Mouse (Mus musculus) lung, embryonic 15.5 days (tissue): ENCODE measurements at regions not wholly inside any gene's neighbourhood (a gene's known extent, or its start where the extent isn't known, plus 50 kb on each side); places are given as distances from the start of the nearest gene placed in this dataset.

Experiments used
- ATAC-seq: fragments of 200-750 bp; cut with Nextera tagmentation; 2 replicates; pipeline ENCODE4 v1.8.0; 2017; ENCODE audit warnings: moderate number of reproducible peaks, borderline replicate concordance; ENCODE audit not compliant: low FRiP score, low TSS enrichment; ENCODE audit errors: extremely low read depth
- H3K27ac ChIP-seq: fragments of 300-500 bp; sonication (generic); 2 replicates; pipeline ENCODE4 v1.5.1; 2015; ENCODE audit warnings: moderate library complexity, mild to moderate bottlenecking, inconsistent platforms
- H3K27me3 ChIP-seq: fragments of 300-500 bp; sonication (generic); 2 replicates; pipeline ENCODE4 v1.6.1; 2015; ENCODE audit warnings: inconsistent platforms
- H3K36me3 ChIP-seq: fragments of 300-500 bp; sonication (generic); 2 replicates; pipeline ENCODE4 v1.6.1; 2015; ENCODE audit warnings: inconsistent platforms
- H3K4me1 ChIP-seq: fragments of 300-500 bp; sonication (generic); 2 replicates; pipeline ENCODE4 v1.6.1; 2015; ENCODE audit warnings: inconsistent platforms
- H3K4me2 ChIP-seq: fragments of 300-500 bp; sonication (generic); 2 replicates; pipeline ENCODE4 v1.6.1; 2015; ENCODE audit warnings: inconsistent platforms, mild to moderate bottlenecking, moderate library complexity
- H3K4me3 ChIP-seq: fragments of 300-500 bp; sonication (generic); 2 replicates; pipeline ENCODE4 v1.5.1; 2015; ENCODE audit warnings: mild to moderate bottlenecking, inconsistent platforms
- H3K9ac ChIP-seq: fragments of 300-500 bp; sonication (generic); 2 replicates; pipeline ENCODE4 v1.6.1; 2015; ENCODE audit warnings: inconsistent platforms
- H3K9me3 ChIP-seq: fragments of 300-500 bp; sonication (generic); 2 replicates; pipeline ENCODE4 v1.6.1; 2016; ENCODE audit warnings: inconsistent platforms
- WGBS: fragments of 180-500 bp; shearing (Covaris S2); methylation state at CpG from one replicate; pipeline ENCODE4 v1.1.7; 2015; 5-methylcytosine and 5-hydroxymethylcytosine counted together

- WGBS = 2% methylated on average over 23 of the region's 23 CpGs
- peaks cover 26% of the 10 kb centered on the region for H3K4me1 ChIP-seq
- peak overlapping the region; percentile 84 for H3K27ac ChIP-seq
- no peaks in the 10 kb centered on the region for H3K36me3 ChIP-seq
- peak overlapping the region; percentile 34; the same call in 1 of the 2 replicates for H3K9ac ChIP-seq
- no peaks in the 10 kb centered on the region for H3K27me3 ChIP-seq
- H3K4me3 ChIP-seq = peak overlapping the region; percentile 37
- H3K4me2 ChIP-seq = peak overlapping the region; percentile 72
- H3K9me3 ChIP-seq = no peaks in the 10 kb centered on the region
- peak; percentile 63; the same call in 1 of the 2 replicates for ATAC-seq
Observed at GRCm38 (mm10) chr10:43722711-43723614, 144.9 kb downstream of the Cd24a start.

GRCm38 (mm10) chr10:43723615-43723937 is 145.5 kb downstream of the Cd24a start:
- H3K9ac ChIP-seq = peak overlapping the region; percentile 34; the same call in 1 of the 2 replicates
- no peak for ATAC-seq
- H3K27me3 ChIP-seq = no peaks in the 10 kb centered on the region
- H3K4me3 ChIP-seq = peak overlapping the region; percentile 37
- H3K9me3 ChIP-seq = no peaks in the 10 kb centered on the region
- peak overlapping the region; percentile 72 for H3K4me2 ChIP-seq
- peaks cover 24% of the 10 kb centered on the region for H3K4me1 ChIP-seq
- no peaks in the 10 kb centered on the region for H3K36me3 ChIP-seq
- H3K27ac ChIP-seq = peak overlapping the region; percentile 84
- 5% methylated on average over 12 of the region's 12 CpGs for WGBS

GRCm38 (mm10) chr10:43727746-43728145 is 149.7 kb downstream of the Cd24a start:
- no peaks in the 10 kb centered on the region for H3K36me3 ChIP-seq
- no peaks in the 10 kb centered on the region for H3K27me3 ChIP-seq
- ATAC-seq = no peak
- H3K9ac ChIP-seq = no peak overlapping the region
- no peaks in the 10 kb centered on the region for H3K9me3 ChIP-seq
- WGBS = 66% methylated on average over 6 of the region's 6 CpGs
- no peak overlapping the region for H3K4me3 ChIP-seq
- H3K27ac ChIP-seq = no peak overlapping the region
- H3K4me1 ChIP-seq = peaks cover 10% of the 10 kb centered on the region; the same call in 1 of the 2 replicates
- no peak overlapping the region for H3K4me2 ChIP-seq

- H3K9ac ChIP-seq = no peak overlapping the region
- WGBS = 56% methylated on average over 3 of the region's 3 CpGs
- no peak overlapping the region for H3K4me3 ChIP-seq
- H3K9me3 ChIP-seq = no peaks in the 10 kb centered on the region
- no peak for ATAC-seq
- H3K27me3 ChIP-seq = no peaks in the 10 kb centered on the region
- H3K36me3 ChIP-seq = no peaks in the 10 kb centered on the region
- no peak overlapping the region for H3K4me2 ChIP-seq
- no peak overlapping the region for H3K27ac ChIP-seq
- no peaks in the 10 kb centered on the region for H3K4me1 ChIP-seq
Observed at GRCm38 (mm10) chr10:43729184-43729583, 151.1 kb downstream of the Cd24a start.

GRCm38 (mm10) chr10:43733618-43734415 is 155.7 kb downstream of the Cd24a start:
- WGBS = 79% methylated on average over 13 of the region's 13 CpGs
- no peaks in the 10 kb centered on the region for H3K4me1 ChIP-seq
- no peak overlapping the region for H3K4me2 ChIP-seq
- H3K9me3 ChIP-seq = no peaks in the 10 kb centered on the region
- H3K4me3 ChIP-seq = no peak overlapping the region
- no peaks in the 10 kb centered on the region for H3K36me3 ChIP-seq
- H3K9ac ChIP-seq = no peak overlapping the region
- no peak overlapping the region for H3K27ac ChIP-seq
- no peaks in the 10 kb centered on the region for H3K27me3 ChIP-seq
- no peak for ATAC-seq

GRCm38 (mm10) chr10:43739181-43739580 is 161.1 kb downstream of the Cd24a start:
- Histone ChIP-seq H3K4me1 (peaks cover 20% of the 10 kb centered on the region), H3K27ac (no peak overlapping the region), H3K27me3 (no peaks in the 10 kb centered on the region), H3K4me2 (no peak overlapping the region), H3K4me3 (no peak overlapping the region), H3K9me3 (no peaks in the 10 kb centered on the region), H3K36me3 (no peaks in the 10 kb centered on the region), H3K9ac (no peak overlapping the region)
- ATAC-seq = no peak
- WGBS = 77% methylated on average over 2 of the region's 2 CpGs

- H3K27me3 ChIP-seq = no peaks in the 10 kb centered on the region
- H3K27ac ChIP-seq = no peak overlapping the region
- 54% methylated on average over 8 of the region's 8 CpGs for WGBS
- H3K36me3 ChIP-seq = no peaks in the 10 kb centered on the region
- H3K9ac ChIP-seq = no peak overlapping the region
- no peaks in the 10 kb centered on the region for H3K9me3 ChIP-seq
- ATAC-seq = no peak
- H3K4me3 ChIP-seq = no peak overlapping the region
- H3K4me2 ChIP-seq = no peak overlapping the region
- H3K4me1 ChIP-seq = peaks cover 20% of the 10 kb centered on the region
Observed at GRCm38 (mm10) chr10:43739718-43740117, 161.6 kb downstream of the Cd24a start.

- ATAC-seq = peak; percentile 39; the same call in 1 of the 2 replicates
- H3K4me3 ChIP-seq = no peak overlapping the region
- H3K9ac ChIP-seq = no peak overlapping the region; the same call in 1 of the 2 replicates
- peak overlapping the region; percentile 32; the same call in 1 of the 2 replicates for H3K27ac ChIP-seq
- no peaks in the 10 kb centered on the region for H3K9me3 ChIP-seq
- H3K4me1 ChIP-seq = peaks cover 20% of the 10 kb centered on the region
- peak overlapping the region; percentile 10; the same call in 1 of the 2 replicates for H3K4me2 ChIP-seq
- 21% methylated on average over 13 of the region's 13 CpGs for WGBS
- no peaks in the 10 kb centered on the region for H3K27me3 ChIP-seq
- H3K36me3 ChIP-seq = no peaks in the 10 kb centered on the region
Observed at GRCm38 (mm10) chr10:43740204-43740865, 161.2 kb downstream of the Qrsl1 start.

- Histone ChIP-seq H3K27me3 (no peaks in the 10 kb centered on the region), H3K9ac (no peak overlapping the region), H3K36me3 (no peaks in the 10 kb centered on the region), H3K9me3 (no peaks in the 10 kb centered on the region), H3K4me1 (peaks cover 20% of the 10 kb centered on the region), H3K4me3 (no peak overlapping the region), H3K27ac (no peak overlapping the region), H3K4me2 (no peak overlapping the region)
- no peak for ATAC-seq
- WGBS = 62% methylated on average over 18 of the region's 18 CpGs
Observed at GRCm38 (mm10) chr10:43741361-43742084, 160.0 kb downstream of the Qrsl1 start.

- no peaks in the 10 kb centered on the region for H3K36me3 ChIP-seq
- H3K27ac ChIP-seq = peak overlapping the region; percentile 21
- 16% methylated on average over 15 of the region's 15 CpGs for WGBS
- H3K9me3 ChIP-seq = no peaks in the 10 kb centered on the region
- H3K4me3 ChIP-seq = no peak overlapping the region
- H3K4me2 ChIP-seq = peak overlapping the region; percentile 47
- ATAC-seq = peak; percentile 32; the same call in 1 of the 2 replicates
- no peaks in the 10 kb centered on the region for H3K27me3 ChIP-seq
- H3K4me1 ChIP-seq = peaks cover 20% of the 10 kb centered on the region
- H3K9ac ChIP-seq = no peak overlapping the region
Observed at GRCm38 (mm10) chr10:43742085-43743054, 159.2 kb downstream of the Qrsl1 start.
